Mouse (Mus musculus) brain, embryonic 14.5 days (tissue): ENCODE results near the gene Evc.

Experiments used
- CTCF ChIP-seq: fragments of 200-500 bp; IDR thresholded peaks from 2 replicates; pipeline ENCODE4 v1.5.1; 2012; ENCODE audit warnings: inconsistent platforms, mild to moderate bottlenecking, moderate library complexity, borderline replicate concordance; ENCODE audit not compliant: insufficient read depth, insufficient read length; ENCODE audit errors: extremely low read depth
- POLR2A ChIP-seq: fragments of 200-500 bp; IDR thresholded peaks from 2 replicates; pipeline ENCODE4 v1.6.1; 2012; ENCODE audit warnings: mild to moderate bottlenecking, inconsistent platforms, borderline replicate concordance; ENCODE audit not compliant: poor library complexity, insufficient read depth, insufficient read length, severe bottlenecking; ENCODE audit errors: extremely low read depth

- TF ChIP-seq CTCF: no peak
- TF ChIP-seq POLR2A: no peak
Observed at GRCm38 (mm10) chr5:37318715-37319114, 18.0 kb downstream of the Evc start.
